Mouse (Mus musculus): ENCODE measurements around the gene Dab1.

DNA sequence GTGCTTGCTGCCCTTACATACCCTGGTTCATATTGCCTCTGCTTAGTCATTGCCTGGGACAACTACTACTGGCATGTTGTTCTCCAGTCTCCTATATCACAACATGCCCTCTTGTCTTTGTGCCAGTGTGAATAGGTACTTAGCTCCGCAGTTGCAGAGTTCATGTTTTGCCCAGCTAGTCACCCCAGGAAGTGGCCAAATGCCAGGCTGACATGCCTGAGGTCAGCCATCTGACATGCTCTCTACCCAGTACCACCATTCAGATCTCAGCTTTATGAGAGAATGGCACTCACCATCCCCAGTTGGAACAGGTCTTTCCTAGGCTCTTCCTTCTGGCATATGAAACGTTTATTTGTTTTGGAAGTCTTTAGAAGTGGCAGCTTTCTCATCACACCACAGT lies 355.4 kb downstream of the Dab1 start:
- no peak for TF ChIP-seq POLR2A (IDR thresholded peaks at IDR 0.05; ENCODE audit: insufficient read depth, low read depth, low read length)
- TF ChIP-seq CTCF (IDR thresholded peaks at IDR 0.05; ENCODE audit: insufficient read depth, low read depth, low read length): no peak

Data from olfactory bulb, adult 2 months (tissue).